In genomic region chr19:23447221-23447987, GRCm38 (mm10) we compare ENCODE assay signal across 8 mouse cellular contexts. TPM values are rescaled to one million over a fixed set of nuclear protein-coding genes. Genes with fewer than 3 reads are reported as not detected.
A peak's percentile ranks its signal among the peaks of the same experiment; 100 is the strongest.
DNase-seq lines count a peak whose midpoint lies in the region; ATAC-seq and TF ChIP-seq lines count a peak whose summit lies in the region.

No protein-coding gene starts in this region.

- DNase-seq in 3T3-L1 (ENCODE audit: low read depth, low spot score): peak; percentile 70
- DNase-seq in Muller cell, postnatal 12 days (ENCODE audit: inconsistent ontology term): peak; percentile 51
- DNase-seq in heart, adult 2 months: peak; percentile 29 to 35
- DNase-seq in lung, postnatal 0 days (ENCODE audit: low spot score): peak; percentile 53
- DNase-seq in retina, embryonic 14.5 days (ENCODE audit: low spot score): peak; percentile 73
- no peak for DNase-seq in MN1 (ENCODE audit: low spot score)

- H3K9me3 ChIP-seq in kidney, embryonic 16.5 days (ENCODE audit: low read length): no peaks in the 10 kb centered on the region
- no peaks in the 10 kb centered on the region for H3K9me3 ChIP-seq in lung, postnatal 0 days (ENCODE audit: low read length)

- 2% methylated on average over 23 of the region's 23 CpGs for whole genome bisulfite sequencing in heart, adult 2 months
- under 1% methylated on average over 23 of the region's 23 CpGs for WGBS in kidney, embryonic 16.5 days
- WGBS in lung, postnatal 0 days: 4% methylated on average over 23 of the region's 23 CpGs

- H3K9ac ChIP-seq in heart, adult 2 months (ENCODE audit: low read depth, low read length): peak overlapping the region; percentile 25
- peak overlapping the region; percentile 60 for H3K9ac ChIP-seq in kidney, embryonic 16.5 days (replicated peaks; ENCODE audit: low read length)
- peak overlapping the region; percentile 29 for H3K9ac ChIP-seq in lung, postnatal 0 days (replicated peaks; ENCODE audit: low read depth)

- no peaks in the 10 kb centered on the region for H3K79me2 ChIP-seq in heart, adult 2 months (replicated peaks; ENCODE audit: control insufficient read depth, insufficient read depth, low read length)

- peak; percentile 47 for TF ChIP-seq CTCF in heart, adult 2 months (IDR thresholded peaks at IDR 0.05)
- TF ChIP-seq CTCF in lung, postnatal 0 days (IDR thresholded peaks at IDR 0.05): peak; percentile 41

- peak; percentile 59 for ATAC-seq in common myeloid progenitor, adult 5-6 weeks (replicated peaks; ENCODE audit: low read depth, poor library complexity, severe bottlenecking)
- peak; percentile 58 for ATAC-seq in kidney, embryonic 16.5 days (ENCODE audit: low FRiP score, low TSS enrichment)
- peak; percentile 20; the same call in 1 of the 2 replicates for ATAC-seq in lung, postnatal 0 days

- peaks cover 4% of the 10 kb centered on the region for H3K4me1 ChIP-seq in heart, adult 2 months (ENCODE audit: control insufficient read depth, insufficient read depth, low read length)
- peaks cover 17% of the 10 kb centered on the region for H3K4me1 ChIP-seq in kidney, embryonic 16.5 days (ENCODE audit: insufficient read depth, low read length)
- no peaks in the 10 kb centered on the region; the same call in 1 of the 2 replicates for H3K4me1 ChIP-seq in lung, postnatal 0 days (ENCODE audit: insufficient read depth, low read depth, low read length)

- H3K27ac ChIP-seq in heart, adult 2 months: peak overlapping the region; percentile 36; the same call in 1 of the 2 replicates
- no peak overlapping the region for H3K27ac ChIP-seq in kidney, embryonic 16.5 days (ENCODE audit: low read length)
- no peak overlapping the region for H3K27ac ChIP-seq in lung, postnatal 0 days (ENCODE audit: low read length)

- H3K27me3 ChIP-seq in heart, adult 2 months (ENCODE audit: control insufficient read depth, insufficient read depth, low read length): no peaks in the 10 kb centered on the region
- peaks cover 4% of the 10 kb centered on the region for H3K27me3 ChIP-seq in kidney, embryonic 16.5 days (ENCODE audit: insufficient read depth, low read length)
- H3K27me3 ChIP-seq in lung, postnatal 0 days (replicated peaks; ENCODE audit: insufficient read depth, low read length): no peaks in the 10 kb centered on the region

- no peak for TF ChIP-seq EP300 in heart, adult 2 months (IDR thresholded peaks at IDR 0.05; ENCODE audit: insufficient read depth, low read depth, low read length)
- no peak for TF ChIP-seq EP300 in lung, postnatal 0 days (IDR thresholded peaks at IDR 0.05)

- H3K4me2 ChIP-seq in kidney, embryonic 16.5 days (replicated peaks; ENCODE audit: low read depth, low read length): peak overlapping the region; percentile 98
- peak overlapping the region; percentile 79 for H3K4me2 ChIP-seq in lung, postnatal 0 days (replicated peaks; ENCODE audit: low read depth, low read length)

- H3K4me3 ChIP-seq in heart, adult 2 months: peak overlapping the region; percentile 51
- peak overlapping the region; percentile 55 for H3K4me3 ChIP-seq in kidney, embryonic 16.5 days (ENCODE audit: low read length)
- peak overlapping the region; percentile 43 for H3K4me3 ChIP-seq in lung, postnatal 0 days (ENCODE audit: low read depth, low read length)

- intact Hi-C loops in heart, adult 2 months (cut with DNase I): loop anchor here (5.0 kb wide), 1 partner anchor 45 kb away; no protein-coding TSS in a partner anchor

- H3K36me3 ChIP-seq in heart, adult 2 months (ENCODE audit: control insufficient read depth, insufficient read depth, low read length): no peaks in the 10 kb centered on the region
- no peaks in the 10 kb centered on the region for H3K36me3 ChIP-seq in kidney, embryonic 16.5 days (ENCODE audit: insufficient read depth, low read length)
- no peaks in the 10 kb centered on the region for H3K36me3 ChIP-seq in lung, postnatal 0 days (ENCODE audit: insufficient read depth, low read length)

- TF ChIP-seq POLR2A in heart, adult 2 months (IDR thresholded peaks at IDR 0.05; ENCODE audit: insufficient read depth, low read depth, low read length): no peak

RNA-seq across cellular contexts. Expression of gene Mamdc2, which starts 0.8 kb away (rescaled TPM):
- total RNA-seq in common myeloid progenitor, adult 5-6 weeks (2017): 0.34 and 1.4 TPM in 2 replicates
- total RNA-seq in heart, adult 2 months (2021): 1 to 10 TPM; 1.8 to 2.6 TPM
- 2.4 and 3.0 TPM in 2 replicates for polyA plus RNA-seq in heart, adult 2 months (2012; rRNA removed)
- 1.4 and 1.5 TPM in 2 replicates for polyA plus RNA-seq in kidney, embryonic 16.5 days (2015; fragmentation: Nextera tagmentation; extraction: Ambion mirVana)
- polyA plus RNA-seq in lung, postnatal 0 days (2015; fragmentation: Nextera tagmentation; extraction: Ambion mirVana): 12.8 and 13.8 TPM in 2 replicates
